ENCODE assay signal across 8 mouse cellular contexts in the genomic region with DNA sequence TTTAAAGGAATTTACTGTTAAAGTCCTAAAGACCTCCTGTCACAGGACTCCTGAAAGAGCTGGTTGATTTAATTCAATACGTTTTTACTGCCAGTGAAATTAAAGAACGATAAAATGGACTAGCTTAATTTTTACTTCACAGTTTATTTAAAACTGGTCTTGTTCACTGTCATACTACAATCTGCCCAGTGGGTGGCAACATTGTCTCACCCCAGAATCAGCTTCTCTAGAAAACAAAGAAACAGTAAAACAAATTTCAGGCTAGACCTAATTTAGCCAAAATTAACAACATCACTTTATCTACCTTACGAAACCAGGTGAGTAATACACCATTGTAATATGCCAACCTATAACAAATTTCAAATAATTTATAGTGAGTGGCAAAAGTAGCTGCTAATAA. TPM values are rescaled to one million over a fixed set of nuclear protein-coding genes. Genes with fewer than 3 reads are reported as not detected.
DNase-seq lines count a peak whose midpoint lies in the region; ATAC-seq lines count a peak whose summit lies in the region.

No protein-coding gene starts in this region.

- no peaks in the 10 kb centered on the region for H3K27me3 ChIP-seq in splenic B cell, adult 2 months (ENCODE audit: control insufficient read depth, insufficient read depth, low read length, poor library complexity, severe bottlenecking)

- ATAC-seq in hematopoietic stem cell, adult 5-6 weeks (replicated peaks in 1 of 2; ENCODE audit: insufficient read depth in 1 of 2, low FRiP score in 2 of 2, low TSS enrichment in 1 of 2, low read depth in 1 of 2, poor library complexity in 2 of 2, severe bottlenecking in 2 of 2): peak; percentile 49 to 56; a peak in 2 of 4 replicates
- ATAC-seq in erythroblast, adult 5-6 weeks (replicated peaks; ENCODE audit: low FRiP score, poor library complexity, severe bottlenecking): no peak

- H3K36me3 ChIP-seq in splenic B cell, adult 2 months (ENCODE audit: control insufficient read depth, insufficient read depth, low read length, poor library complexity, severe bottlenecking): no peaks in the 10 kb centered on the region

- DNase-seq in adrenal gland, postnatal 36 days: peak; percentile 23 to 27
- no peak for DNase-seq in adrenal gland, adult 2 months
- DNase-seq in layer of hippocampus, postnatal 10 days (ENCODE audit: low spot score in 2 of 2): peak; percentile 32 to 63
- no peak for DNase-seq in layer of hippocampus, adult 9-11 months
- peak; percentile 77 for DNase-seq in NIH3T3 (ENCODE audit: low read depth)
- DNase-seq in splenic B cell, adult 2 months (ENCODE audit: low read depth, low spot score): peak; percentile 54

RNA-seq across cellular contexts. Expression of a gene that starts 14.6 kb away (rescaled TPM):
- total RNA-seq in adrenal gland, postnatal 36 days (2021): 10 to 100 TPM; 34.5 to 42.8 TPM
- total RNA-seq in adrenal gland, adult 2 months (2021): 10 to 100 TPM; 33.2 to 33.8 TPM
- 7.0 and 7.6 TPM in 2 replicates for polyA plus RNA-seq in adrenal gland, adult 2 months (2012; rRNA removed)
- total RNA-seq in layer of hippocampus, postnatal 10 days (2021): 10 to 100 TPM; 27.8 to 30.9 TPM
- 18.7 and 26.4 TPM in 2 replicates for total RNA-seq in hematopoietic stem cell, adult 5-6 weeks (2017)
- 4.8 and 12.1 TPM in 2 replicates for total RNA-seq in erythroblast, adult 5-6 weeks (2015; ENCODE audit: low replicate concordance)
- 5.5 and 5.9 TPM in 2 replicates for total RNA-seq in erythroblast, adult 5-6 weeks (2017; ENCODE audit: low replicate concordance)

Comparison
In these comparisons a context has a peak if more than half of its experiments do, and no peak if none do; other contexts are left out.
1. DNase-seq: peak in adrenal gland, postnatal 36 days (2 of 2), layer of hippocampus, postnatal 10 days (2 of 2), NIH3T3 (single experiment) and splenic B cell, adult 2 months (single experiment); none in adrenal gland, adult 2 months (single experiment) and layer of hippocampus, adult 9-11 months (single experiment).